Mouse (Mus musculus) c-Kit-positive CD71-positive TER-119-negative erythroid progenitor cells, embryonic 14.5 days (primary cell): ENCODE results near the gene G6pc2.

Source experiments
- DNase-seq: peaks from one replicate; pipeline ENCODE4 v3.0.0-alpha.2; 2013; ENCODE audit warnings: low read depth

The G6pc2 gene

GRCm38 (mm10) chr2:69239315-69239714 is 28.4 kb downstream of the G6pc2 start:
- DNase-seq, result no peak

GRCm38 (mm10) chr2:69244924-69245323 is 34.1 kb downstream of the G6pc2 start:
- no peak for DNase-seq

GRCm38 (mm10) chr2:69247081-69247480 is 36.2 kb downstream of the G6pc2 start:
- no peak for DNase-seq

- DNase-seq, result no peak
These were observed 37.4 kb downstream of the G6pc2 start for GRCm38 (mm10) chr2:69248221-69248755.

GRCm38 (mm10) chr2:69264069-69264618 is 53.3 kb downstream of the G6pc2 start:
- no peak for DNase-seq

GRCm38 (mm10) chr2:69275875-69276274 is 65.0 kb downstream of the G6pc2 start:
- DNase-seq, result no peak
